Mouse (Mus musculus) cerebellum, adult 11-12 months (tissue): ENCODE measurements around the gene Mybph.

Experiments used
- DNase-seq: peaks from one replicate; pipeline ENCODE4 v3.0.0; 2022

Gene Mybph

GRCm38 (mm10) chr1:134193126-134193525, at the start of gene Mybph:
Gene Mybph (plus strand): TSS chr1:134193448.
- DNase-seq, result peak; percentile 46

GRCm38 (mm10) chr1:134146066-134146465, 47.2 kb upstream of the Mybph start:
- DNase-seq, result no peak

GRCm38 (mm10) chr1:134150076-134150475, 43.2 kb upstream of the Mybph start:
- DNase-seq, result no peak

DNA sequence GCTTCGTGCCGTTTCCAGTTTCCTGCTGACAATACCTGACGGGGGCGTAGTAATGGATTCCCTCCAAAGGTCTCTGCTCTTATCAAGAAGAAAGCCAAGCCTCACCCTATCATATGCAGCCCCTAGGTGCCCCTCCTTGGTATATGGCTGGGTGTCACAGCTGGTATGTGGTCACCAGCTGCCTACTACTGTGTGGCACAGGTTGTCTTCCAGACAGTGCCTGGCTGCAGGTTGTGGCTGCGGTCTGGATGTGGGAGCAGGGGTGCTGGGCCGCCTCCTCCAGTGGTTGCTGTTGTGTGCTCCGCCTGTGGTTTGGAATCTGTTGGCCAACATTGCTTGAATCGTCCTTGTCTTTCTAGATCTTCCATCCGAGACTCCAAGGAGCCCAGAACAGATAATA, 42.5 kb upstream of the Mybph start:
- DNase-seq, result no peak

- DNase-seq, result peak; percentile 83
These were observed 41.4 kb upstream of the Mybph start for GRCm38 (mm10) chr1:134151655-134152412.

DNA sequence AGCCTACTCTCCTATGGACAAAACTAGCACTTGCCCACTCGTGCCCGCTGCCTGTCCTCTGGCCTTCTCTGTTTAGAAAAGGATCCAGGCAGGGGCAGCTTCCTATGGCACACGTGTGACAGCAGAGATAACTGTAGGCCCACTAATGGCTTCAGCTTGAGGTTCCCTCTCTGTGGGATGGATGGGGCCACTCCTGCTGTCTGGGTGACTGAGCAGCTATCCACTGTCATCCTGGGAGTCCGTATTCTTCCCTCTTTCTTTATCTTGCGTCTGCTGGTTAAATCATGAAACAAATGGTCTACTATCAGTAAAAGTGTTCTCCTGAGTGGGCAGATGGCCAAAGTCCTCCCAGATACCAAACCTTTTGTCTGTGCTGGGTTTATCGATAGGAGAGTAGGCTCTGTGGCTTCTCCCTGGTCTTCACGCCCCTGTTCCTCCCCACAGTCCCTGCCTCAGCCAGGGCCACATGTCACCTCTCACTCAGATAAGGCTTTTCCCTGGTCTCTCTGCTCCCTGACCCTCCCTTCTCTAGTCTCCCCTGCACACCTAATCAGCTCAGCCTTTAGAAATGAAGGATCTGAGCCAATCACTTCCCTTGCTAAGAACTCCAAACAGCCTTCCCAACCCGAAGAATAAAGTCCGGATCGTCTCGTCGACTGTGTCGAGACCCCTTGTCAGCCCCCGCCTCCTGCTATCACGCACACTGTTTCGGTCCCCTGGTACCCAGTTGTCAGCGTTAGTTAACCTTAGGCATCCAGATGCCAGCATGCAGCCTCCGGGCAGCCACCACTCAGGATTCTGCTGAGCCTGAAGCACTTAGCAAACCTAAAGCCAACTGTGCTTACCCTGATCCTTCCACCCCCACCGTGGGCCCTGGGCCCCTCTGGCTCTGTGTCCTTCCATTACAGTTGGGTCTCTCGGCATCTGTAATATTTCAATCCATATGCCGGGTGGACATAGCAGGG, 40.3 kb upstream of the Mybph start:
- no peak for DNase-seq

GRCm38 (mm10) chr1:134154121-134154520, 39.1 kb upstream of the Mybph start:
- no peak for DNase-seq

GRCm38 (mm10) chr1:134154655-134155054, 38.6 kb upstream of the Mybph start:
- no peak for DNase-seq

- no peak for DNase-seq
These were observed 32.8 kb upstream of the Mybph start for GRCm38 (mm10) chr1:134160404-134160803.

DNA sequence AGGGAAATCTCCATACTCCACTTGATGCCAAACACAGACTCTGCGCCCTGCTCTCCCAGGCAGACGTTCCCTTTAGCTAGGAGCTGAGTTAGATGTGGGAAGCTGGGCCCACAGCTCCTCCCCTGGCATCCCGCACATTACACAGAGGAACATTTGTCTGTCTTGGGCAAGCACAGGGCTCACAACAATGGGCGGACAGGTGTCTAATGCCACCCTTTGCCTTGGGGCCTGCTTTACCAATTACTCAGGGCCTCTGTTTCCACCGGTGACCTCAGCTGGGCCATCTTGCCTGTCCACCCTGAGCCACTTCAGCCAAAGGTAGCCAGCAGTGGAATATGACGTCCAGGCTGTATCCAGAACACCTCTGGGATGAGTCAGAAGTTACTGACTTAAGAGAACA, 31.8 kb upstream of the Mybph start:
- DNase-seq, result no peak

GRCm38 (mm10) chr1:134162510-134163225, 30.6 kb upstream of the Mybph start:
- DNase-seq, result no peak

- DNase-seq, result no peak
These were observed 29.8 kb upstream of the Mybph start for GRCm38 (mm10) chr1:134163476-134163875.

DNA sequence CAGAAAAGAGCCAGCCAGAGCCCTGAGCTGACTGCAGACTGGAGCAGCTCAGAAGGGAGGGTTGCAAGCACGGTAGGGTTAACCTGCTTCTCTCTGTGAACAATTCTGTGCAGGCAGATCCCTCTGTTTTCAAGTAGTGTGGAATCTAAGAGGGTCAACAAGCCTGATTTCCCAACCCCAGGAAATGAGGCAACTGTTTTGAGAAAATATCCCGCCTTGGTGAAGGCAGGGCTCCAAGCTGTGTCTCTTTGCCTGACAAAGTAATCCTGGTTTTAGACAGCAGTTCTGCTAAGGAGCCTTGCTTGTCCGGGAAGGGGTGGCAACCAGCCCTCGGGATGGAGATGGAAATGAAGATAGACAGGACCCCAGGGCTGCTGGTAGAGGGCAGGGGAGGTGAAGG, 28.8 kb upstream of the Mybph start:
- no peak for DNase-seq

DNA sequence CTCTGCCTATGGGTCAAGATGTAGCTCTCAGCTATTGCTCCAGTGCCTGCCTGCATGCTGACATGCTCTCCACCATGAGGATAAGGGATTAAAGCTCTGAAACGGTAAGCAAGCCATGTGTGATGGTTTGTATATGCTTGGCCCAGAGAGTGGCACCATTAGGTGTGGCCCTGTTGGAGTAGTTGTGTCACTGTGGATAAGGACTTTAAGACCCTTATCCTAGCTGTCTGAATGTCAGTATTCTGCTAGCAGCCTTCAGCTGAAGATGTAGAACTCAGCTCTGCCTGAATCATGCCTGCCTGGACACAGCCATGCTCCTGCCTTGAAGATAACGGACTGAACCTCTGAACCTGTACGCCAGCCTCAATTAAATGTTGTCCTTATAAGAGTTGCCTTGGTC, 26.7 kb upstream of the Mybph start:
- no peak for DNase-seq

- DNase-seq, result peak; percentile 81
These were observed 25.6 kb upstream of the Mybph start for GRCm38 (mm10) chr1:134167416-134168305.

DNA sequence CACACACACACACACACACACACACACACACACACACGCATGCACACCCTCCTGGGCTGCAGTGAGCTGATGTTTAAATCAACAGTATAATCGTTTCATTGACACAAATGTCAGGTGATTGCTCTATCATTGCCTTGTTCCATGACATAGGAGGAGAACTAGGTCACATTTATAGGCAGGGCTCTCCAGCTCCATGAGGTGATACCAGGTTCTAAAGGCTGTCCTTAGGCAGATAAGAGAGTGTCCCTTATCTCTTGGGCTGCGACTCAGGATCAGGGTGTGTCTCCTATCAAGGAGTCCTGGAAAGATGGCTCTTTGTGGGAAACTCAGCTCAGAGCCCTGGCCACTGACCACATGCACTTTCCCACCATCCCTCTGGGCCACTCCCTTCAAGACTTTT, 24.7 kb upstream of the Mybph start:
- no peak for DNase-seq

- DNase-seq, result no peak
These were observed 24.1 kb upstream of the Mybph start for GRCm38 (mm10) chr1:134168985-134169697.

GRCm38 (mm10) chr1:134173081-134173480, 20.2 kb upstream of the Mybph start:
- no peak for DNase-seq

- DNase-seq, result no peak
These were observed 15.3 kb upstream of the Mybph start for GRCm38 (mm10) chr1:134177976-134178375.

DNA sequence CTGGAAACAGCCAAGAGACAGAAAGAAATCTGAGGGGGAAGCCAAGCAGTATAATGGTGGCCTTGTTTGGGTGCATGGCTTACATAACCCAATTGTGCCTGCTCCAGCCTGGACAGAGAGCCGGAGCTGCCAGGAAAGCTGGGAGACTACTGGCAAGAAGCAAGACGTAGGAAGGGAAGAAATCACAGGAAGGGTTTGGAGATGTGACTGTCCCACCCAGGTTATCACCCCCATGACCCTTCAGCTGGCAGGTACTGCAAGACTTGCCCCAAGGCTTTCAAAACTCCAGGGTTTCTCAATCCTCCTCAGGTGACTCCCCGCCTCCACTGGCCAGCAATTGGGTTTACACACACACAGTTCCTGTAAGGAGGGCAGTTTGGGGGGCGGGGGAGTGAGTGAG, 11.2 kb upstream of the Mybph start, which contains the start of gene Chil1:
Gene Chil1, plus strand, starts transcription at position 152 of the 400 bp plus-strand sequence.
- no peak for DNase-seq

- no peak for DNase-seq
These were observed 9.2 kb upstream of the Mybph start for GRCm38 (mm10) chr1:134184089-134184488.
